Mouse (Mus musculus) left cerebral cortex, postnatal 14 days (tissue): Measurements from ENCODE around the gene Mprip. TPM values are rescaled to one million over a fixed set of nuclear protein-coding genes. Genes with fewer than 3 reads are reported as not detected.
A peak's percentile ranks its signal among the peaks of the same experiment; 100 is the strongest.
"Not testable (repeated sequence)": the region's sequence is repeated elsewhere in the genome, so short reads cannot be mapped to it uniquely, and the experiment has no call there.

Experiments
- DNase-seq, 2 experiments: peaks; one replicate each; pipeline ENCODE4 v3.0.0; 2021 to 2022; ENCODE audit warnings: low spot score in 2 of 2, mixed read lengths in 1 of 2
- intact Hi-C: fragments of 180-260 bp; cut with DNase I; formaldehyde crosslinking; loops from one replicate; pipeline ENCODE4 v1.15.1; 2025
- total RNA-seq, 2 experiments: library from RNA; stranded (reverse); gene quantifications; 2 replicates each; pipeline ENCODE4 v1.2.3; 2021

Gene Mprip
- total RNA-seq, 2 experiments from 2014 or later: 249 to 264 TPM

GRCm38 (mm10) chr11:59645036-59645435, 16.1 kb upstream of the Mprip start:
- intact Hi-C loops: no loop called here
- DNase-seq: no peak

DNA sequence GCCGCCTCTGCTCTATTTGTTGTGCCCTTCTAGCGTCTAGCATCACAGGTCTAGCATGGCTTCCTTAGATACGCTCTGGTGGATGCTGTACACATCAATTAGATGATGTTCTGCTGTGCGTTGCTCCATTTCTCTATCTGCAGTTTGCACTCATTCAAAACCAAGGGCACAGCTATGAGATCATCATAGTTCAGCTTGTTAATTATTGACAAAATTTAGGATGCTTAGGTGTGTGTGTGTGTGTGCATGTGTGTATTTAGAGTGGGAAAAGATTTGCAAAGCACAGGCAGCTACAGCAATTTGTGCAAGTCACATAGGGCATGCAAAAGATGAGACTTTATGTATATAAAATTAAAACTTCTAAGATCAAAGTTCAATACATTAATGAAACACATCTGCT, 12.0 kb upstream of the Mprip start:
- DNase-seq: no peak
- intact Hi-C loops: no loop called here

DNA sequence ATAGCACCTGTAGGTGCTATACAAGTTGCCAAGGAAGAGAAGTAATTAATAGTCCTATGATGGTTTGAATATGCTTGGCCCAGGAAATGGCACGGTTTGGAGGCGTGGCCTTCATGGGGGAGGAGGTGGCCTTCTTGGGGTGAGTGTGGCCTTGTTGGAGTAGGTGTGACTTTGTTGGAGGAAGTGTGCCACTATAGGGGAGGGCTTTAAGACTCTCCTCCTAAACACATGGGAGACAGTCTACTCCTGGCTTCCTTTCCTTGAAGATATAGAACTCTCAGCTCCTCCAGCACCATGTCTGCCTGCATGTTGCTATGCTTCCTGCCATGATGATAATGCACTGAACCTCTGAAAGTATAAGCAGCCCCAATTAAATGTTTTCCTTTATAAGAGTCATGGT, 8.1 kb upstream of the Mprip start:
- intact Hi-C loops: no loop called here
- no peak for DNase-seq

DNA sequence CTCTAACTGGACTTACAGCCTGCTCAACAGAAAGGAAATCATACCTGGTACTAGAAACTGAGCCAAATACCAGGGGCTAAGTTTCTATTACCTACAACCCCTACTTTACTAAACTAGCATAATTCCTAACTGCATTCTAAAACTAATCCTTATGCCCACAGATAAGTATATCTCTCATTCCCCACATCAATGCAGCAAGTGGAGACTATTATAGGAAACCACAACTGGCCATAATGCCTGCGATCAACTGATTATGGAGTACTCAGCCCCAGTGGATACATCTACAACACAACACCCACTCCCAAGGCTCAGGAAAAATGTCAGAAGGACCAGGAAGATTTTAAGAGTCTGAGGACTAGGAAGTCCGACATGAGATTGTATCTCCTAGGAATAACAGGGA, 7.6 kb upstream of the Mprip start:
- DNase-seq: no peak
- intact Hi-C loops: no loop called here

DNA sequence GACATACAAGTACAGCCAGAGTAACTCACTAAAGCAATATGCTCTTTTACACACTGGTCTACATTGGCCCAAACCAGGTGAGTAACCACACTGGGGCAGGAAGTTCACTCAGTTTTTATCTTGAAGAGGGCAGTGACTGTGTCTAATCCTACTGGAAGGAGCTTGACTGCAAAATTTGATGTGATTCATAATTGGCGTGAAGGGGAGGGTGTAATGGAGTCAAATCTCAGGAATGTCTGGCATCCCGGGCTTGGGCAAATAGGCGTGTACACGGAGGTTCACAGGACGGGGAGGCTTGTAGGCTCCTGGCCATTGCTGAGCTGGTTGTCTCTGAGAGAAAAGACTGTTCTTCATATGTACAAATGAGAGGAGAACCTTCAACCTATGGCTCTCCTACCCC, 5.8 kb upstream of the Mprip start:
- no peak for DNase-seq
- intact Hi-C loops: no loop called here

DNA sequence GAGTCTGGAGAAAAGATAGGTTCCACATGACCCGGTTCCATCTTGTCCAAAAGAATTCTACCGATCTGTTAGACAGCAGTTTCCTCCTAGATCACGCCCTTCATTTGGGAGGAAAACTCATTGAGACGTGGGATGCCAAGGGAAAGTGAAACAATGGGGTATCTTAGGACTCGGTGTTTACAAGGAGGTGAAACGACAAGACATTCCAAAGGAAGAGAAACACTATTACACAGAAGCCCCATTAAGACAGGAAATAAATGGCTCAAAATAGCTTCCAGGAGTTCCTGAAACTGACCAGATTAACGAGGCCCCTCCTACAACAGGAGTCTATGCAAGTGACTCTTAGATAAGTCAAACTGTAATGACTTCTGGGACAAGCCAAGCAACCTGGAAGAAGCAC, 5.1 kb upstream of the Mprip start:
- no peak for DNase-seq
- intact Hi-C loops: no loop called here

- intact Hi-C loops: loop anchor here (5.0 kb wide), 2 partner anchors 46 to 71 kb away; no protein-coding TSS in a partner anchor
- DNase-seq: peak in 1 of 2 experiments; percentile 25
These were observed 620 bp downstream of the Mprip start for GRCm38 (mm10) chr11:59661601-59662248.

- peak; percentile 95 to 97 for DNase-seq
- intact Hi-C loops: loop anchor here (5.0 kb wide), 2 partner anchors 45 to 70 kb away; no protein-coding TSS in a partner anchor
These were observed 1.2 kb downstream of the Mprip start for GRCm38 (mm10) chr11:59662249-59662788.

- peak; percentile 11 to 26 for DNase-seq
- intact Hi-C loops: loop anchor here (5.0 kb wide), 2 partner anchors 44 to 69 kb away; no protein-coding TSS in a partner anchor
These were observed 2.0 kb downstream of the Mprip start for GRCm38 (mm10) chr11:59662877-59663775.

- intact Hi-C loops: loop anchor here (5.0 kb wide), 2 partner anchors 43 to 68 kb away; no protein-coding TSS in a partner anchor
- DNase-seq: no peak
These were observed 2.7 kb downstream of the Mprip start for GRCm38 (mm10) chr11:59663776-59664320.

DNA sequence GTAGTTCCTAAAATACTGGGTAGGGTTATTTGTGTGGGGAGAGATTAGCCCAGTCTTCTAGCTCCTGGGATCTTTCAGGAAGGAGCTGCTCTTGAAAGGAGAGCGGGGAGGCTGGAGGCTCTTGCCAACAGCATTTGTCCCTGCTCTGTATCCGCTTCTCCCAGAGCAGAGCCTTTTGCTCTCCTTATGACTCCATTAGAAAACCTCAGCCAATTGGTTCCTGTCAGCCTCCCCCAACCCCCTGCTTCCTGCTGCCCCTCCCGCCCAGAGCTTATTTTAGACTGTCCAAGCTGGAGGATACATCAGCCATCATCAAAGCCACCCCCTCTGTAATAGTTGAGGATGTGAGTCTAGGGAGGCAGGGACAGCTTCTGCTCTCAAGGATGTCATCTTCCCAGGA, 3.7 kb downstream of the Mprip start:
- intact Hi-C loops: loop anchor here (5.0 kb wide), 2 partner anchors 42 to 67 kb away; no protein-coding TSS in a partner anchor

DNA sequence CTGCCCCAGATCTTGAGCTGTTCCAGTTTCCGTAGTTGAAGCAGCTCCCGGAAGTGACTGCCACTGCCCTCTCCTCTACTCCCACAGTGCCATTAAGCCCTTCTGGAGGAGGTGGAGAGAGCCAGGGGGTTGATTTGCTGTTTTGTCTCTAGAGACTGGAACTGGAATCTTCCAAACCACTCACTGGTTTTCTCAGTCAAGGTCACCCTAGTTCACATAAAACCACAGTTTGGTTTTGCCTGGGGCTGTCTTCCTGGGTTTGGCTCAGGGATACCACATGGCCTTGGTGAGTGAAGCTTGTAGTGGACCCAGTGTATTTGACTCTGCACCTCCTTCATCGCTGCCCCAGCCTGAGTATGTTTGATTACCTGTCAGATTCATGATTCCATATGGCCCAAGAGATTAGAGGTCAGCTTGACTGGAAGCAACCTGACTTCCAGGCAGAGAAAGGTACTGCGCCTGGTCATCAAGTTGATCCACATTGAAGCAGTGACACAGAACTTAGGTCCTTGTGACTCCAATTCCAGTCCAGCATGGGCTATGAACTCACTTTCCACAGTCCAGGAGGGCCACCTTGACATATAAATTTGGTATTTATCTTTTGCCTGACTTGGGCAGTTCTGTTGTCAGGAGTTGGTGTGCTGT, 10.1 kb downstream of the Mprip start:
- DNase-seq: no peak
- intact Hi-C loops: no loop called here

More for the DNA sequence above, 3.7 kb downstream of the Mprip start:
- DNase-seq: peak; percentile 43 to 54

DNA sequence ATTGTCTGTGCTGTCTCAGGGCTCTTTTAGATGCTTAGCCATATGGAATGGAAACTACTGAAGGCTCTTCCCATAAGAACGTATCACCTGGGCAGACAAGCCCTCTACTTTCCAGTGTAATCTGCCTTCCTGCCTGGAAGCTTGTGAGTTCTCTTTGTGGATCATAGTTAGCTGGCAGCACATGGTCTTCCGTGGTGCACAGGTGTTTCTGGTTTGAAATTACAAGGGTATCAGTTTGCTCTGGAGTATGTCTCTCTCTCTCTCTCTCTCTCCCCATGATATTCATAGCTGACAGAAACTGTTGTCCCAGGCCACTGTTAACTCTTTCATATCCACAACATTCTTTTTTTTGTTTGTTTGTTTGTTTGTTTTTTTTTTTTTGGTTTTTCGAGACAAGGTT, 12.9 kb downstream of the Mprip start:
- no peak for DNase-seq
- intact Hi-C loops: no loop called here

DNA sequence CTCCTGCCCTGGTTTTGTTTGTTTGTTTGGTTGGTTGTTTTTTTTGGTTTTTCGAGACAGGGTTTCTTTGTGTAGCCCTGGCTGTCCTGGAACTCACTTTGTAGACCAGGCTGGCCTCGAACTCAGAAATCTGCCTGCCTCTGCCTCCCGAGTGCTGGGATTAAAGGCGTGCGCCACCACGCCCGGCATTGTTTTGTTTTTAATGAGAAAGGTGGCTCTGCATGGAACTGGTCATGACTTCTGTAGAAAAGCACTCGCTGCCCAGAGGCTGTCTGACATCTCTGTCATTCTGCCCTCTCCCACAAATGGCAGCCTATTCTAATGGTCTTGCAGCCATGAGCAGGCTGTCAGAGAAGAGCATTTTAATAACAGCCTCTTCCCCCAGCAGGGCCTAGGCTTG, 13.6 kb downstream of the Mprip start:
- intact Hi-C loops, DNase-seq: not testable (repeated sequence)

GRCm38 (mm10) chr11:59677767-59678166, 16.7 kb downstream of the Mprip start:
- DNase-seq: no peak
- intact Hi-C loops: no loop called here

DNA sequence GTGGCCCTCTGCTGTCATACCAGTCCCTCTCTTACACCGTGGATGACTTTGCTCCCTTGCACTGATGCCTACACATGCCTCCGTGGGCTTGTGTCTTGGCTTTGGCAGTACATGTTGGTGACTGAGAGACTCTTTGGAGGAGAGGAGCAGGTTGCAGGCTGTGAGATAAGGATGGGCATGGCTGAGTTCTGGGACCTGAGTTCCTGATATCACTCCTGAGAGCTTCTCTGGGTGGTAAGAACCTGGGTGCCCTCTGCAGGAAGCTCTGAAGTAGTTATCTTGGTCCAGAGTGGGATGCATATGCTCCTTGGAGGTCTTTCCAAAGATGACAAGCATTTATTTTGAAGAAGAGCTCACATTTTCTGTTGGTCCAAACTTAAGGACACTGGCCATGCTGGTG, 17.6 kb downstream of the Mprip start:
- intact Hi-C loops: no loop called here
- DNase-seq: no peak

GRCm38 (mm10) chr11:59680111-59680510, 19.0 kb downstream of the Mprip start:
- intact Hi-C loops: no loop called here
- no peak for DNase-seq

GRCm38 (mm10) chr11:59684956-59685355, 23.9 kb downstream of the Mprip start:
- DNase-seq: no peak
- intact Hi-C loops: no loop called here

DNA sequence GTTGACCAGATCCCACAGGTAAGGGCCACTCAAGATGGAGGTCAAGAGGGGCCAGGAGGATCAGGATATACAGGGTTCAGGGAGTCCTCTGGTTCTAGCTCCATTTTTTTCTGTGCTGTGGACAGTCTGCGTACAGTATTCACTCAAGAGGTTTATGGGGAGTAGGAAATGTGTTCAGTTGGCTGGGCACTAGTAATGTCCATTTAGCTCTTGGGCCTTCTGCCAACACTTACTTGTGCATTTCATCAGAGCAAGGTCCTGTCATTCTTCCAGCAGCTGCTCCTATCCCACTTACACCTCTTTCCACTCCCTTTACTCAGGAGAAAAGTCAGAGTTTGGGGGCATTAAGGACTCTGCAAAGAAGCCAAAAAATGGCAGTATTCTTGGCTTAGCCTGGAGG, 33.4 kb downstream of the Mprip start:
- no peak for DNase-seq
- intact Hi-C loops: no loop called here
